Mouse (Mus musculus): ENCODE results near the gene Ogdhl.

- TF ChIP-seq POLR2A (IDR thresholded peaks at IDR 0.05; ENCODE audit: borderline replicate concordance, control insufficient read depth, low read depth, low read length) (no peak), CTCF (IDR thresholded peaks at IDR 0.05; ENCODE audit: control insufficient read depth, insufficient read depth, low read length) (no peak)
Observed at GRCm38 (mm10) chr14:32311381-32312035, 10.3 kb upstream of the Ogdhl start.

All from bone marrow, adult 2 months (tissue).